Mouse (Mus musculus) embryonic fibroblast, embryonic 13.5 days (primary cell): Measurements from ENCODE around the gene Hcfc2. TPM values are rescaled to one million over a fixed set of nuclear protein-coding genes. Genes with fewer than 3 reads are reported as not detected.
A peak's percentile ranks its signal among the peaks of the same experiment; 100 is the strongest.

Experiments used
- H3K27ac ChIP-seq: 2 replicates; pipeline ENCODE4 v1.5.1; 2012; ENCODE audit warnings: low read length, control low read depth, inconsistent platforms; ENCODE audit not compliant: insufficient read depth
- H3K4me1 ChIP-seq: 2 replicates; pipeline ENCODE4 v1.6.1; 2011; ENCODE audit warnings: low read length; ENCODE audit not compliant: control insufficient read depth, insufficient read depth
- H3K4me3 ChIP-seq: 2 replicates; pipeline ENCODE4 v1.5.1; 2011; ENCODE audit warnings: mild to moderate bottlenecking, control low read depth, low read length; ENCODE audit not compliant: insufficient read depth
- CTCF ChIP-seq: IDR thresholded peaks from 2 replicates; pipeline ENCODE4 v1.5.1; 2011; ENCODE audit warnings: mild to moderate bottlenecking, control low read depth, low read length, moderate library complexity, borderline replicate concordance; ENCODE audit not compliant: insufficient read depth
- POLR2A ChIP-seq: IDR thresholded peaks from 2 replicates; pipeline ENCODE4 v1.6.1; 2011; ENCODE audit warnings: low read depth, mild to moderate bottlenecking, control low read depth, low read length, moderate library complexity
- polyA plus RNA-seq: library from polyadenylated mRNA; stranded (reverse); fragments of >200 nt; gene quantifications from 2 replicates; pipeline ENCODE4 v1.2.4, GENCODE M21; 2011; ENCODE audit warnings: low read depth; ENCODE audit not compliant: missing spikeins, insufficient read length

Hcfc2 gene
- polyA plus RNA-seq, 1 experiment: 49.3 TPM

DNA sequence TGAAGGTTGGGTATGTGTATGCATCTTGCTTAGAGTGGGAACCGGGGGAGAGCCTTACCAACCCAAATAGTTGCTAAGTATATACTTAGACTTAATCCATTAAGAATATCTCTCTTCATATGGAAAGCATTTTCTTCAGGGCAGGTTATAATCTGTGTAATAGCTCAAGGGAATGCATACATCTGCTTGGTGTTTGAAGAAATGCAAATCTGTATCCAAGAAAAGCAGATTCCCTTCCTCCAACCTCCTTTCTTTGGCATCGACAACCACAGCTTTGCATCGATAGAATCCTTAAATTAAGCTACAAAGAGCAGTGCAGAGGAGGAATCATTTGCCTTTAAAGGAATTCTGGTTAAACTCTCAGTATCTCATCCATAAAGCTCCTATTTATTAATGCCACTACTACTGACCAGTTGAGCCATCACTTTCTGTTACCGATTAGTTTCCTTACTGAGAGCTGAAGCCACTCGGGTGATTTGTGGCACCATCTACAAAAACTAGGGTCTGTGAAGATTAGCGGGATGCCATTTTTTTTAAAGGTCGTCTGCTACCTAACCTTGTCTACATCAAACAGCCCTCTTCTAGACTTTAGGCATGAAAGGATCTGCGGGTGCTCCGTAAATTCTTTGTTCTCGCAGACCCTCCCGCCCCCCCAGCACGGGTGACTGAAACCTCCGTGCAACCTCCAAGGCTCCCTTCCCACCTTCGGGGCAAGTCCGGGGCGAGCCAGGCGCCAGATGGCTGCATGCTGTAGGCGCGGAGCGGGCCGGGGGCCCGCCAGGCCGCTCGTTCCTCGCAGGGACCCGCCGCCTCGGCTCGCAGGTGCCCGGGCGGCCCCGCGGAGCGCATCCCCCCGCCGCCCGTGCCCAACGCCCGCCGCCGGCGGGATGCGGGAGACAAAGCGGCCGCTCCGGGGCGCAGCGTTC lies 67.1 kb downstream of the Hcfc2 start:
- Histone ChIP-seq H3K4me1 (peaks cover 7% of the 10 kb centered on the region), H3K4me3 (peak overlapping the region; percentile 98), H3K27ac (peak overlapping the region; percentile 88)
- TF ChIP-seq POLR2A: no peak
- no peak for TF ChIP-seq CTCF

GRCm38 (mm10) chr10:82763840-82764631 lies 68.1 kb downstream of the Hcfc2 start, which contains the start of gene Nfyb:
Gene Nfyb, minus strand, starts transcription at chr10:82764144.
- peaks cover 7% of the 10 kb centered on the region for H3K4me1 ChIP-seq
- peak within 1 kb of the TSS; percentile 88 for H3K27ac ChIP-seq
- H3K4me3 ChIP-seq: peak within 1 kb of the TSS; percentile 98
- TF ChIP-seq CTCF (no peak), POLR2A (peak; percentile 85)

DNA sequence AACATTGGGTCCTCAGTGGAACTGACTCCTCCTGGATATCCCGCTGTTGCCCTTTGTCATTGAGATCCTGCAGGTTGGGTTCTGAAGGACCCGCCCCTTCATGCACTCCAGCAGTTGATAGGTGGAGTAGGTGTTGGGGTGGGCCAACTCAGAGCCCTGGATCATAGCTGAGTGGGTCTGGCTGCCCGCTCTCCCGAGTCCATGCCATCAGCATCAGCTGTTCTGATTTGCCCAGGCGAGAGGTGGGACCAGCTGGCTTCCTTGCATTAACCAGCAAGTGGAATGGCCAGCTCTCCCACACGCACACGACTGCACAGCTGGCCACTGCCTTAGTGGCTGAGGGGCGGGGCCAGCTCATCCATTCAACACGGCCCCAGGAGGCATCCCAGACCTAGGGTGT lies 72.9 kb downstream of the Hcfc2 start:
- Histone ChIP-seq H3K4me1 (no peaks in the 10 kb centered on the region), H3K4me3 (no peak overlapping the region), H3K27ac (no peak overlapping the region)
- no peak for TF ChIP-seq CTCF
- no peak for TF ChIP-seq POLR2A

DNA sequence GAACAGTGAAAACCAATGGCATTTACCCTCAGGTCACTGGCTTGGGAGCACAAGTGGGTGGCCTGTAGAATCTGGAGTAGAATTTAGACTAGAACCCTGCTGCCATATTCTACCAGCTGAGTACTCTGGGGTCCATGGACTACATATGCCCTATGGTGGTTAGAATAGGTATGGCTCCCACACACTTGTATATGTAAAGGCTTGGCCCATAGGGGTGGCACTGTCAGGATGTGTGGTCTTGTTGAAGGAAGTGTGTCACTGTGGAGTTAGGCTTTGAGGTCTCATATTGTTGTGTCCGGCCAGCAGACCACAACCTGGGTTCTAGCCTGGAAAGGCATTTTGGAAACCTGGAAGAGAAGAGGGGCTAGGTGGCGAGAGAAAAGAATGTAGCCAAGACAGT lies 74.8 kb downstream of the Hcfc2 start:
- Histone ChIP-seq H3K4me1 (no peaks in the 10 kb centered on the region), H3K4me3 (no peak overlapping the region), H3K27ac (no peak overlapping the region)
- TF ChIP-seq CTCF (no peak), POLR2A (no peak)

DNA sequence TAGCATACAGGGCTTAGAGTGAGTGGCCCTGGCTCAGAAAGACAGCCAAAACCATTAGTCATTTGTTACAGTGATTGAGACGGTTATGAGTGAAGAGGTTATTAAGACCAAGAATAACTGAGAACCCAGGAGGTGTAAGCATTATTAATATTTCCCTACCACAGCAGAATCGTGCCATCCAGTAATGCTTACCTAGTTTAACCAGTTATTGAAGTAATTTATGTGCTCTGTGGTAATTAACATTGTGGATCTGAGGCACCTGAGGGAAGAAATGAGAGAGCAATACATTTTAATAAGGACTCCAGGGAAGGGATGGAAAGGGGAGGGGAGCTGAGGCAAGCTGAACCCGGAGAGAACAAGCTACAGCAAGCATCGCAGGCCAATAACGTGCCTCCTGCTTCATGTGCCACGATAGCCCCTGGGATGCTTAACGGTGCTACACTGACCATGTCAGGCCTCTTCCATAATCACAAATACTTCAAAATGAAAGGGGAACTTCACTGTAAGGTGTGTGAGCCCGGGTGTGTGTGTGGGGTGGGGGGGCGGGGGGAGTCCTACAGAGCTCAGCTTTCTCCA lies 75.7 kb downstream of the Hcfc2 start:
- Histone ChIP-seq H3K27ac (no peak overlapping the region), H3K4me3 (no peak overlapping the region), H3K4me1 (0 out of 2 replicates have a peak, but pooled peaks cover 3% of the 10 kb centered on the region)
- TF ChIP-seq CTCF (no peak), POLR2A (no peak)

- H3K4me1 ChIP-seq: 0 out of 2 replicates have a peak, but pooled peaks cover 5% of the 10 kb centered on the region
- no peak overlapping the region for H3K27ac ChIP-seq
- no peak overlapping the region for H3K4me3 ChIP-seq
- TF ChIP-seq POLR2A: no peak
- TF ChIP-seq CTCF: no peak
Observed at GRCm38 (mm10) chr10:82774841-82775240, 78.9 kb downstream of the Hcfc2 start.

DNA sequence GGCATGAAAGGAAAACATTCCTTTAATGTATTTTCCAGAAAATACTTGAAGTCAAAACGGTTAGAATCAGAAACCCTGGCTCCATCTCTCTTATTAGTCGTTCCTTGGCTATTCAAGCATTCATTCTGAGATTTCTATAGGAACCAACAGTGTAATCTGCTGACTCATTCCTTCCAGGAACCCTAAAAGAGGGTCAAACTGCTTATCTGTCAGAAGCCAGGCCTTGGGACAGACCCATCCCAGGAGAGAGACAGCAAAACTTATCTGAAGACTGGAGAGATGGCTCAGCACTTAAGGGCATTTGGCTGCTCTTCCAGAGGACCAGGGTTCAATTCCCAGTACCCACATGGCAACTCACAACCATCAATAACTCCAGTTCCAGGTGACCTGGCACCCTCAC lies 81.1 kb downstream of the Hcfc2 start:
- peaks cover 5% of the 10 kb centered on the region; the same call in 1 of the 2 replicates for H3K4me1 ChIP-seq
- no peak overlapping the region for H3K4me3 ChIP-seq
- peak overlapping the region; percentile 86 for H3K27ac ChIP-seq
- TF ChIP-seq POLR2A (no peak), CTCF (no peak)

DNA sequence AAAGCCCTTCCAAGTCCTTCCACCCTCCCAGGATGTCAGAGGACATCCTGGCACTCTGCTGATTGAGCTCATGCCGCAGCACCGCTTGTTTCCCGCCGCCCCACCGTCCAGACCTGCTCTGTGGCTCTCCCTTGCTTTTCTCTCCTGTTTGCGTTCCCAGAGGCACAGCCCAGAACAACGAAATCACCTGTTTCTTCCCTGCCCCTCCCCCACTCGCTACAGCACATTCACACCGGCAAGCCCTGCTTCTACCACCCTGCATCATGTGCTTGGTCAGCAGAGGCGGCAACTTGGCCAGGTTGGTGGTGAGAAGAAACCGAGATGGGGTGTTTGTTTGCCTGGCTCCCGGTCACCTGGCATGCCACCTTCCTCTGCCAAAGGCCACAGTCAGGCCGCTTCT lies 81.9 kb downstream of the Hcfc2 start:
- Histone ChIP-seq H3K4me3 (no peak overlapping the region), H3K4me1 (peaks cover 5% of the 10 kb centered on the region; the same call in 1 of the 2 replicates), H3K27ac (no peak overlapping the region)
- TF ChIP-seq POLR2A (no peak), CTCF (no peak)

- Histone ChIP-seq H3K27ac (no peak overlapping the region), H3K4me3 (no peak overlapping the region), H3K4me1 (peaks cover 5% of the 10 kb centered on the region; the same call in 1 of the 2 replicates)
- no peak for TF ChIP-seq CTCF
- TF ChIP-seq POLR2A: no peak
Observed at GRCm38 (mm10) chr10:82778791-82779549, 83.0 kb downstream of the Hcfc2 start.
